Mouse (Mus musculus) embryonic facial prominence, embryonic 11.5 days (tissue): Measurements from ENCODE around the gene Itpka. TPM values are rescaled to one million over a fixed set of nuclear protein-coding genes. Genes with fewer than 3 reads are reported as not detected.
"Not testable (repeated sequence)": the region's sequence is repeated elsewhere in the genome, so short reads cannot be mapped to it uniquely, and the experiment has no call there.

ENCODE experiments used
- ATAC-seq: fragments of 200-750 bp; cut with Nextera tagmentation; replicated peaks from 2 replicates; pipeline ENCODE4 v1.8.0; 2017; ENCODE audit warnings: low read depth; ENCODE audit not compliant: insufficient number of reproducible peaks, low FRiP score, low TSS enrichment
- DNase-seq: peaks from one replicate; pipeline ENCODE4 v3.0.0-alpha.2; 2015; ENCODE audit warnings: low spot score
- H3K27ac ChIP-seq: fragments of 300-500 bp; sonication (generic); replicated peaks from 2 replicates; pipeline ENCODE4 v1.5.1; 2014; ENCODE audit warnings: mild to moderate bottlenecking, low read depth, low read length, control low read depth
- H3K27me3 ChIP-seq: fragments of 300-500 bp; sonication (generic); 2 replicates; pipeline ENCODE4 v1.6.1; 2014; ENCODE audit warnings: mild to moderate bottlenecking, low read length, moderate library complexity, mixed read lengths; ENCODE audit not compliant: control insufficient read depth, insufficient read depth
- H3K36me3 ChIP-seq: fragments of 300-500 bp; sonication (generic); replicated peaks from 2 replicates; pipeline ENCODE4 v1.6.1; 2014; ENCODE audit warnings: low read depth, mild to moderate bottlenecking, low read length, moderate library complexity, mixed read lengths; ENCODE audit not compliant: control insufficient read depth, insufficient read depth
- H3K4me1 ChIP-seq: fragments of 300-500 bp; sonication (generic); 2 replicates; pipeline ENCODE4 v1.6.1; 2014; ENCODE audit warnings: low read length, mixed read lengths; ENCODE audit not compliant: control insufficient read depth, insufficient read depth
- H3K4me2 ChIP-seq: fragments of 300-500 bp; sonication (generic); 2 replicates; pipeline ENCODE4 v1.6.1; 2014; ENCODE audit warnings: low read depth, mild to moderate bottlenecking, control low read depth, low read length, moderate library complexity
- H3K4me3 ChIP-seq: fragments of 300-500 bp; sonication (generic); 2 replicates; pipeline ENCODE4 v1.5.1; 2014; ENCODE audit warnings: low read depth, low read length, control low read depth
- H3K9ac ChIP-seq: fragments of 300-500 bp; sonication (generic); replicated peaks from 2 replicates; pipeline ENCODE4 v1.6.1; 2014; ENCODE audit warnings: mild to moderate bottlenecking, control low read depth, low read length
- H3K9me3 ChIP-seq: fragments of 300-500 bp; sonication (generic); replicated peaks from 2 replicates; pipeline ENCODE4 v1.6.1; 2016; ENCODE audit warnings: mild to moderate bottlenecking, low read length, inconsistent platforms, mixed read lengths; ENCODE audit not compliant: control insufficient read depth
- WGBS: fragments of 180-500 bp; shearing (Covaris S2); extraction: QIAGEN DNeasy Blood & Tissue Kit; methylation state at CpG from one replicate; pipeline ENCODE4 v1.1.7; 2014; 5-methylcytosine and 5-hydroxymethylcytosine counted together
- polyA plus RNA-seq: library from polyadenylated mRNA; unstranded; fragments of >200 nt; fragmentation: Nextera tagmentation; extraction: Ambion mirVana; gene quantifications from 2 replicates; pipeline ENCODE4 v1.2.1, GENCODE M21; 2014

The Itpka gene
- polyA plus RNA-seq, 1 experiment from 2014 or later, result 1.2 TPM

GRCm38 (mm10) chr2:119715868-119716267 is 26.3 kb upstream of the Itpka start:
- 88% methylated on average over 2 of the region's 2 CpGs for WGBS
- H3K9ac ChIP-seq, H3K27ac ChIP-seq, H3K4me2 ChIP-seq, H3K9me3 ChIP-seq, H3K27me3 ChIP-seq, H3K4me3 ChIP-seq, H3K36me3 ChIP-seq, DNase-seq, H3K4me1 ChIP-seq, ATAC-seq: not testable (repeated sequence)

GRCm38 (mm10) chr2:119721070-119721469 is 21.1 kb upstream of the Itpka start:
- 98% methylated on average over 8 of the region's 8 CpGs for WGBS
- Histone ChIP-seq H3K4me1 (no peaks in the 10 kb centered on the region), H3K9ac (no peak overlapping the region), H3K36me3 (peaks cover 20% of the 10 kb centered on the region), H3K9me3 (no peaks in the 10 kb centered on the region), H3K27ac (no peak overlapping the region), H3K4me3 (no peak overlapping the region), H3K4me2 (no peak overlapping the region), H3K27me3 (no peaks in the 10 kb centered on the region)
- ATAC-seq, result no peak
- no peak for DNase-seq

GRCm38 (mm10) chr2:119727762-119728416 is 14.2 kb upstream of the Itpka start:
- no peak overlapping the region for H3K9ac ChIP-seq
- no peaks in the 10 kb centered on the region for H3K27me3 ChIP-seq
- no peaks in the 10 kb centered on the region for H3K4me1 ChIP-seq
- ATAC-seq (no peak), DNase-seq (no peak)
- no peak overlapping the region for H3K4me2 ChIP-seq
- H3K27ac ChIP-seq, result no peak overlapping the region
- H3K9me3 ChIP-seq, result no peaks in the 10 kb centered on the region
- 88% methylated on average over 3 of the region's 3 CpGs for WGBS
- no peak overlapping the region for H3K4me3 ChIP-seq
- H3K36me3 ChIP-seq, result peaks cover 11% of the 10 kb centered on the region

GRCm38 (mm10) chr2:119730735-119731134 is 11.4 kb upstream of the Itpka start:
- 87% methylated on average over 4 of the region's 4 CpGs for WGBS
- no peak overlapping the region for H3K27ac ChIP-seq
- H3K4me1 ChIP-seq, result no peaks in the 10 kb centered on the region
- no peaks in the 10 kb centered on the region for H3K9me3 ChIP-seq
- no peak overlapping the region for H3K4me3 ChIP-seq
- H3K4me2 ChIP-seq, result no peak overlapping the region
- no peak overlapping the region for H3K9ac ChIP-seq
- no peak for DNase-seq
- no peak for ATAC-seq
- H3K27me3 ChIP-seq, result no peaks in the 10 kb centered on the region
- peaks cover 5% of the 10 kb centered on the region for H3K36me3 ChIP-seq

GRCm38 (mm10) chr2:119737124-119737523 is 5.0 kb upstream of the Itpka start:
- no peaks in the 10 kb centered on the region for H3K4me1 ChIP-seq
- no peak overlapping the region for H3K4me3 ChIP-seq
- no peak overlapping the region for H3K9ac ChIP-seq
- ATAC-seq (no peak), DNase-seq (no peak)
- H3K9me3 ChIP-seq, result no peaks in the 10 kb centered on the region
- no peak overlapping the region for H3K4me2 ChIP-seq
- 24% methylated on average over 12 of the region's 12 CpGs for WGBS
- no peak overlapping the region for H3K27ac ChIP-seq
- peaks cover under 1% of the 10 kb centered on the region for H3K27me3 ChIP-seq
- H3K36me3 ChIP-seq, result peaks cover 3% of the 10 kb centered on the region

GRCm38 (mm10) chr2:119740567-119740966 is 1.6 kb upstream of the Itpka start:
- H3K9ac ChIP-seq, result no peak overlapping the region
- H3K4me3 ChIP-seq, result no peak overlapping the region
- 10% methylated on average over 2 of the region's 2 CpGs for WGBS
- ATAC-seq (no peak), DNase-seq (no peak)
- H3K4me2 ChIP-seq, result no peak overlapping the region
- peaks cover 14% of the 10 kb centered on the region for H3K4me1 ChIP-seq
- H3K27ac ChIP-seq, result no peak overlapping the region
- H3K9me3 ChIP-seq, result no peaks in the 10 kb centered on the region
- H3K36me3 ChIP-seq, result no peaks in the 10 kb centered on the region
- H3K27me3 ChIP-seq, result peaks cover 35% of the 10 kb centered on the region

GRCm38 (mm10) chr2:119742461-119743175 is 481 bp downstream of the Itpka start:
- Histone ChIP-seq H3K4me1 (peaks cover 14% of the 10 kb centered on the region), H3K9me3 (no peaks in the 10 kb centered on the region), H3K27me3 (peaks cover 35% of the 10 kb centered on the region), H3K4me2 (peak overlapping the region; percentile 100), H3K9ac (peak overlapping the region; percentile 62), H3K4me3 (peak overlapping the region; percentile 62), H3K36me3 (no peaks in the 10 kb centered on the region), H3K27ac (no peak overlapping the region)
- WGBS, result under 1% methylated on average over 56 of the region's 70 CpGs
- DNase-seq (peak; percentile 28), ATAC-seq (peak; percentile 27)

GRCm38 (mm10) chr2:119743176-119743807 is 1.2 kb downstream of the Itpka start:
- 16% methylated on average over 20 of the region's 31 CpGs for WGBS
- Histone ChIP-seq H3K9ac (peak overlapping the region; percentile 62), H3K4me1 (peaks cover 14% of the 10 kb centered on the region), H3K4me2 (peak overlapping the region; percentile 100), H3K27me3 (peaks cover 35% of the 10 kb centered on the region), H3K36me3 (no peaks in the 10 kb centered on the region), H3K9me3 (no peaks in the 10 kb centered on the region), H3K27ac (no peak overlapping the region), H3K4me3 (peak overlapping the region; percentile 62)
- ATAC-seq (no peak), DNase-seq (no peak)
